Mouse (Mus musculus) heart, postnatal 0 days (tissue): ENCODE data around the gene Atp11b. TPM values are rescaled to one million over a fixed set of nuclear protein-coding genes. Genes with fewer than 3 reads are reported as not detected.

Experiments used
- ATAC-seq: fragments of 200-750 bp; cut with Nextera tagmentation; 2 replicates; pipeline ENCODE4 v1.8.0; 2017; ENCODE audit warnings: low read depth, moderate number of reproducible peaks, moderate library complexity; ENCODE audit not compliant: insufficient read depth
- DNase-seq: peaks from one replicate; pipeline ENCODE4 v3.0.0-alpha.2; 2016; ENCODE audit warnings: low spot score
- H3K27ac ChIP-seq: fragments of 300-500 bp; sonication (generic); 2 replicates; pipeline ENCODE4 v1.5.1; 2014; ENCODE audit warnings: low read depth, mild to moderate bottlenecking
- H3K27me3 ChIP-seq: fragments of 300-500 bp; sonication (generic); 2 replicates; pipeline ENCODE4 v1.6.1; 2014; ENCODE audit warnings: low read length, mixed read lengths; ENCODE audit not compliant: control insufficient read depth, insufficient read depth
- H3K36me3 ChIP-seq: fragments of 300-500 bp; sonication (generic); replicated peaks from 2 replicates; pipeline ENCODE4 v1.6.1; 2014; ENCODE audit warnings: low read length, mixed read lengths; ENCODE audit not compliant: control insufficient read depth, insufficient read depth
- H3K4me1 ChIP-seq: fragments of 300-500 bp; sonication (generic); 2 replicates; pipeline ENCODE4 v1.6.1; 2014; ENCODE audit warnings: antibody characterized with exemption; ENCODE audit not compliant: control insufficient read depth, insufficient read depth
- H3K4me2 ChIP-seq: fragments of 300-500 bp; sonication (generic); 2 replicates; pipeline ENCODE4 v1.6.1; 2014; ENCODE audit warnings: low read depth, mild to moderate bottlenecking, low read length, moderate library complexity
- H3K4me3 ChIP-seq: fragments of 300-500 bp; sonication (generic); 2 replicates; pipeline ENCODE4 v1.5.1; 2014; ENCODE audit warnings: low read depth, low read length
- H3K9ac ChIP-seq: fragments of 300-500 bp; sonication (generic); replicated peaks from 2 replicates; pipeline ENCODE4 v1.6.1; 2014; ENCODE audit warnings: low read depth, low read length, mixed read lengths
- H3K9me3 ChIP-seq: fragments of 300-500 bp; sonication (generic); replicated peaks from 2 replicates; pipeline ENCODE4 v1.6.1; 2016; ENCODE audit warnings: low read length; ENCODE audit not compliant: control insufficient read depth
- CTCF ChIP-seq: IDR thresholded peaks from 2 replicates; pipeline ENCODE4 v1.5.1; 2016; ENCODE audit warnings: antibody characterized with exemption, control low read depth, low read depth
- EP300 ChIP-seq: IDR thresholded peaks from 2 replicates; pipeline ENCODE4 v1.6.1; 2016; ENCODE audit warnings: antibody characterized with exemption, low read depth
- WGBS: fragments of 180-500 bp; shearing (Covaris S2); extraction: QIAGEN DNeasy Blood & Tissue Kit; methylation state at CpG from one replicate; pipeline ENCODE4 v1.1.7; 2014; 5-methylcytosine and 5-hydroxymethylcytosine counted together
- polyA plus RNA-seq: library from polyadenylated mRNA; unstranded; fragments of >200 nt; fragmentation: Nextera tagmentation; extraction: Ambion mirVana; gene quantifications from 2 replicates; pipeline ENCODE4 v1.2.1, GENCODE M21; 2015
- total RNA-seq: library from RNA; depleted of rRNA; stranded (reverse); fragments of >200 nt; gene quantifications from 2 replicates; pipeline ENCODE4 v1.2.3, GENCODE M21; 2014; ENCODE audit warnings: low replicate concordance

The Atp11b gene
- total and polyA plus RNA-seq, 2 experiments from 2014 or later: 12.7 to 34.8 TPM

- DNase-seq: no peak
- WGBS: 74% methylated on average over 10 of the region's 10 CpGs
- ATAC-seq: no peak
Observed at GRCm38 (mm10) chr3:35731981-35732777, 21.7 kb upstream of the Atp11b start.

GRCm38 (mm10) chr3:35732778-35733147 lies 21.1 kb upstream of the Atp11b start:
- Histone ChIP-seq H3K4me2 (no peak overlapping the region), H3K9me3 (peaks cover 5% of the 10 kb centered on the region; the same call in 1 of the 2 replicates), H3K36me3 (no peaks in the 10 kb centered on the region), H3K27me3 (no peaks in the 10 kb centered on the region), H3K4me1 (no peaks in the 10 kb centered on the region), H3K27ac (no peak overlapping the region), H3K4me3 (no peak overlapping the region), H3K9ac (no peak overlapping the region)
- TF ChIP-seq CTCF (no peak), EP300 (no peak)
- DNase-seq: no peak
- ATAC-seq: no peak

More at GRCm38 (mm10) chr3:35731981-35732777, 21.7 kb upstream of the Atp11b start:
- H3K9me3 ChIP-seq: peaks cover 5% of the 10 kb centered on the region; the same call in 1 of the 2 replicates
- H3K4me1 ChIP-seq: no peaks in the 10 kb centered on the region
- no peaks in the 10 kb centered on the region for H3K36me3 ChIP-seq
- no peak overlapping the region for H3K9ac ChIP-seq
- no peaks in the 10 kb centered on the region for H3K27me3 ChIP-seq
- no peak overlapping the region for H3K27ac ChIP-seq
- TF ChIP-seq CTCF (no peak), EP300 (no peak)
- H3K4me2 ChIP-seq: no peak overlapping the region
- H3K4me3 ChIP-seq: no peak overlapping the region

DNA sequence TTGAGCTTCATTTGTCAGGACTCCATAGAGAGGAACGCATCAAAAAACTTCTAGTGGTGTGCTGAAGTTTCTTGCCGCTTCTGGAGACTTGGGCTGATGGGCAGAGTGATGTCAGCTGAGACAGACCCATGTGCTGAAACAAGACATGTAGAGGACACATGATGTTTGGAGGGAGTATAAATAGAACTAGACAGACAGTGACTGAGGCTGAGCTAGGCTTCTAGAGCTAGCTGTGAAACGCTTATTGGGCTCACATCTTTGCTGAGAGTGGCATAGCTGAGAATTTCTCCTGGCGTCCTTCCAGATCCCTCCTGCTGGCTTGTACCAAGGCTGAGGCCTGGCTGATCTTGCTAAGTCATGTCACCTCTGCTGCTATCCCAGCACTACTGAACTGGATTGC lies 19.4 kb upstream of the Atp11b start:
- Histone ChIP-seq H3K4me3 (no peak overlapping the region), H3K36me3 (no peaks in the 10 kb centered on the region), H3K9me3 (peaks cover 5% of the 10 kb centered on the region; the same call in 1 of the 2 replicates), H3K9ac (no peak overlapping the region), H3K27me3 (no peaks in the 10 kb centered on the region), H3K27ac (no peak overlapping the region), H3K4me1 (no peaks in the 10 kb centered on the region), H3K4me2 (no peak overlapping the region)
- ATAC-seq (no peak), DNase-seq (no peak)
- TF ChIP-seq EP300 (no peak), CTCF (no peak)
- WGBS: 74% methylated on average over 4 of the region's 4 CpGs

- DNase-seq: no peak
- no peak overlapping the region for H3K4me2 ChIP-seq
- no peaks in the 10 kb centered on the region for H3K27me3 ChIP-seq
- H3K4me3 ChIP-seq: no peak overlapping the region
- H3K9me3 ChIP-seq: peaks cover 5% of the 10 kb centered on the region; the same call in 1 of the 2 replicates
- no peak overlapping the region for H3K9ac ChIP-seq
- 72% methylated on average over 3 of the region's 3 CpGs for WGBS
- TF ChIP-seq CTCF (no peak), EP300 (no peak)
- no peaks in the 10 kb centered on the region for H3K4me1 ChIP-seq
- no peaks in the 10 kb centered on the region for H3K36me3 ChIP-seq
- H3K27ac ChIP-seq: no peak overlapping the region
- no peak for ATAC-seq
Observed at GRCm38 (mm10) chr3:35738071-35738470, 15.8 kb upstream of the Atp11b start.

DNA sequence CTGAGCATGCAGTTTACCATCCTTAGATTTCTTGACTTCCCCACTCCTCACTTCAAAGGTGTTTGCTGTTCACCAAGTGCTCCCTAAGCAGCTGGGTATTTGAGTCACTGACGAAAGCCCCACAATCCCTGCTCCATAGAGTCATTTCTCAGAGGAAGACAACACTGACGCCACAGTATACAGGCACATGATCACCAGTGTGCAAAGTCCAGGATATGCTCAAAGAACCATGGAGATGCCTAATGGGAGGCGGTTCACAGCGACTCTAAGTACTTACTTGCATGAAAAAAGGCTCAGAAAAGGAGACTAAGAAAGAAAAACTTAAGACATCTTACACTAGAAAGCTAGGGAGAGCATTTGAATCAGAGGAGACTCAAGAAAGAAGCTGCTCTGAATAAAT lies 8.9 kb upstream of the Atp11b start:
- no peak overlapping the region for H3K4me3 ChIP-seq
- no peaks in the 10 kb centered on the region for H3K9me3 ChIP-seq
- H3K9ac ChIP-seq: no peak overlapping the region
- no peak overlapping the region for H3K4me2 ChIP-seq
- no peaks in the 10 kb centered on the region for H3K4me1 ChIP-seq
- 62% methylated on average over 4 of the region's 4 CpGs for WGBS
- TF ChIP-seq CTCF (no peak), EP300 (no peak)
- ATAC-seq (no peak), DNase-seq (no peak)
- H3K27ac ChIP-seq: no peak overlapping the region
- H3K27me3 ChIP-seq: no peaks in the 10 kb centered on the region
- H3K36me3 ChIP-seq: no peaks in the 10 kb centered on the region
